Mouse (Mus musculus): ENCODE data around the gene Capzb. TPM values are rescaled to one million over a fixed set of nuclear protein-coding genes. Genes with fewer than 3 reads are reported as not detected.

The Capzb gene
- polyA plus RNA-seq, 1 experiment from 2014 or later, result 249 TPM

DNA sequence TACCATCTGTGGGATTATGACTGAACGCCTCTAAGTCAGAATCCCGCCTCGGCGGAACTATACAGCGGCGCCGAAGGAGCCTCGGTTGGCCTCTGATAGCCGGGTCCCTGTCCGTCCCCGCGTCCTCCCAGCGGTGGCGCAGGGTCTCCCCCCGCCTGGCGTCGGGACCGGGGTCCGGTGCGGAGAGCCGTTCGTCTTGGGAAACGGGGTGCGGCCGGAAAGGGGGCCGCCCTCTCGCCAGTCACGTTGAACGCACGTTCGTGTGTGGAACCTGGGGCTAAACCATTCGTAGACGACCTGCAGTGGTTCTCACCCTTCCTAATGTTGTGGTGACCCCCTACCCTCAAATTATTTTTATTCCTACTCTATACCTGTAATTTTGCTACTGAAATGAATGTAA lies 145.4 kb downstream of the Capzb start:
- no peak for ATAC-seq (ENCODE audit: low FRiP score)

DNA sequence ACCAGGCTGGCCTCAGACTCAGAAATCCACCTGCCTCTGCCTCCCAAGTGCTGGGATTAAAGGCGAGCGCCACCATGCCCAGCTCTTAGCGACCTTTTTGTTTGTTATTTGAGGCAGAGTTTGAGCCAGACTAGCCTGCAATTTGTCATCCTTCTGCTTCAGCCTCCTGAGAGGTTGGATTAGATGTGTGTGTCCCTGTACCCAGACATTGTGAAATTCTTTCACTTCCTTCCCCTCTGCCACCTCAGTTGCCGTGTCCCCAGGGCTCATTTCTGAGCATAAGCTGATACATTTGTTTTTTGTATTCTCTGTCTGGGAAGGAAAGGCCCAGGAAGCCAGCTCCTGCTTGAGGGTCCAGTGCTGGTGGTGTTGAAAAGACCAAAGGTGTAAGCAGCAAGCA lies 148.1 kb downstream of the Capzb start:
- DNase-seq (ENCODE audit: low spot score) (no peak), ATAC-seq (ENCODE audit: low FRiP score) (no peak)
- 80% methylated on average over 4 of the region's 4 CpGs for WGBS
- H3K9me3 ChIP-seq (ENCODE audit: control insufficient read depth, low read length), result no peaks in the 10 kb centered on the region
- H3K27ac ChIP-seq, result no peak overlapping the region
- no peak overlapping the region for H3K9ac ChIP-seq
- H3K4me3 ChIP-seq (replicated peaks; ENCODE audit: low read length), result no peak overlapping the region
- H3K4me2 ChIP-seq (replicated peaks), result no peak overlapping the region
- H3K4me1 ChIP-seq (replicated peaks; ENCODE audit: control insufficient read depth, insufficient read depth, low read length), result no peaks in the 10 kb centered on the region
- H3K27me3 ChIP-seq (ENCODE audit: control insufficient read depth, insufficient read depth, low read length), result peaks cover 17% of the 10 kb centered on the region
- peaks cover 7% of the 10 kb centered on the region for H3K36me3 ChIP-seq (replicated peaks; ENCODE audit: control insufficient read depth, insufficient read depth)

More for the DNA sequence above, 145.4 kb downstream of the Capzb start:
- H3K9ac ChIP-seq, result no peak overlapping the region
- H3K36me3 ChIP-seq (replicated peaks; ENCODE audit: control insufficient read depth, insufficient read depth), result no peaks in the 10 kb centered on the region
- H3K9me3 ChIP-seq (ENCODE audit: control insufficient read depth, low read length), result no peaks in the 10 kb centered on the region
- H3K4me2 ChIP-seq (replicated peaks), result no peak overlapping the region
- no peaks in the 10 kb centered on the region for H3K4me1 ChIP-seq (replicated peaks; ENCODE audit: control insufficient read depth, insufficient read depth, low read length)
- DNase-seq (ENCODE audit: low spot score), result no peak
- 60% methylated on average over 33 of the region's 33 CpGs for WGBS
- no peak overlapping the region for H3K4me3 ChIP-seq (replicated peaks; ENCODE audit: low read length)
- H3K27me3 ChIP-seq (ENCODE audit: control insufficient read depth, insufficient read depth, low read length), result peaks cover 17% of the 10 kb centered on the region
- H3K27ac ChIP-seq, result no peak overlapping the region

Small RNA genes within 50 kb of the gene (microRNA-seq; reads per million reads assigned to microRNA genes)
- gene Gm24245 (0.97 reads per million), gene Gm25732 (not detected)

Other genes with a start within 250 kb of the Capzb start
- gene Rnf186, start 225.8 kb upstream of the Capzb start, polyA plus RNA-seq (2014; fragmentation: Nextera tagmentation; extraction: Ambion mirVana), result not detected in 2 replicates
- 0.63 and 1.3 TPM in 2 replicates for gene Tmco4, start 220.0 kb upstream of the Capzb start, polyA plus RNA-seq (2014; fragmentation: Nextera tagmentation; extraction: Ambion mirVana)
- gene Htr6, start 117.3 kb upstream of the Capzb start, polyA plus RNA-seq (2014; fragmentation: Nextera tagmentation; extraction: Ambion mirVana), result 0.58 and 0.65 TPM in 2 replicates
- 47.8 and 47.9 TPM in 2 replicates for gene Nbl1, start 99.9 kb upstream of the Capzb start, polyA plus RNA-seq (2014; fragmentation: Nextera tagmentation; extraction: Ambion mirVana)
- 391 and 450 TPM in 2 replicates for gene Minos1, start 61.8 kb upstream of the Capzb start, polyA plus RNA-seq (2014; fragmentation: Nextera tagmentation; extraction: Ambion mirVana)
- gene Pqlc2, start 117.8 kb downstream of the Capzb start, polyA plus RNA-seq (2014; fragmentation: Nextera tagmentation; extraction: Ambion mirVana), result 10.0 and 13.3 TPM in 2 replicates
- 57.6 and 58.7 TPM in 2 replicates for gene Akr7a5, start 117.8 kb downstream of the Capzb start, polyA plus RNA-seq (2014; fragmentation: Nextera tagmentation; extraction: Ambion mirVana)
- 65.7 and 74.2 TPM in 2 replicates for gene Mrto4, start 159.7 kb downstream of the Capzb start, polyA plus RNA-seq (2014; fragmentation: Nextera tagmentation; extraction: Ambion mirVana)
- 35.1 and 36.8 TPM in 2 replicates for gene Emc1, start 159.7 kb downstream of the Capzb start, polyA plus RNA-seq (2014; fragmentation: Nextera tagmentation; extraction: Ambion mirVana)
- 95.5 and 100 TPM in 2 replicates for gene Ubr4, start 159.7 kb downstream of the Capzb start, polyA plus RNA-seq (2014; fragmentation: Nextera tagmentation; extraction: Ambion mirVana)